Comparison of ENCODE assay signal across 26 mouse cellular contexts in the genomic region with DNA sequence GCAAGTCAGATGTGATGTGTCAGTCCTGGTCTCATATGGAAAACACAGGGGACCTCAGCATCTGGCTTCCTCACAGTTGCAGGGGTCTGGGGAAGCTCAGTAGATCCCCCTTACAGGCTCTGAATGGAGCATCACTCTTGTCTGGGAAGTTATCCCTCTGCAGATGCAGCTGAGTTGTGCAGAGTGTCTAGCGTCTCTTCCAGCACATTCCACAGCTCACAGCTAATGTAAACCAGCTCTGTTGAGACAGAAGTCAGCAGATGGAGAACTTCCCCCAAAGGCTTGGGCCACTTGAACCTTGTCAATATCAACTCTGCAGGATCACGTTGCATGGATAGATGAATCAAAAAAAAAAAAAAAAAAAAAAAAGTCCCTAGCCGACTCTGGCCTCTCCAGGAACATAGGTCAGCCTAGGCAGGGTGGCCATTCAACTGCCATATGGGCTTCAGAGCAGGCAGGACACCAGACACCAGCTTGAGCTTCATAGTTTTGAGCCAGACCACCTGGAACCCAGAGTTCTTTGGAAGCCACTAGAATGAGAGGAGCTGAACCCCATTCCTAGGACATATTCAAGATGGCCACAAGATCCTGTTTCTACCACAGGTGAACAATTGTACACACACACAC. TPM values are rescaled to one million over a fixed set of nuclear protein-coding genes. Genes with fewer than 3 reads are reported as not detected.
DNase-seq lines count a peak whose midpoint lies in the region; ATAC-seq and TF ChIP-seq lines count a peak whose summit lies in the region.
"Had no signal": no experiment of that assay in that cellular context is flagged by ENCODE, and none has a peak within 500 bp of the region (broad histone marks: within the 10 kb centered on the region; RNA-seq: fewer than 3 reads in every experiment).

No protein-coding gene starts in this region.

- H3K9ac ChIP-seq in intestine, embryonic 14.5 days (ENCODE audit: low read length), result no peak overlapping the region
- no peak overlapping the region for H3K9ac ChIP-seq in lung, postnatal 0 days (replicated peaks; ENCODE audit: low read depth)
- H3K9ac ChIP-seq in stomach, embryonic 15.5 days, result no peak overlapping the region
- no peak overlapping the region for H3K9ac ChIP-seq in midbrain, postnatal 0 days (replicated peaks; ENCODE audit: low read length, poor library complexity, severe bottlenecking)
- H3K9ac ChIP-seq: forebrain, embryonic 13.5 days; heart, embryonic 15.5 days; hindbrain, embryonic 15.5 days; liver, embryonic 12.5 days; midbrain, embryonic 13.5 days; neural tube, embryonic 15.5 days had no signal

- TF ChIP-seq EP300 in lung, postnatal 0 days (IDR thresholded peaks at IDR 0.05), result peak; percentile 38; the same call in 1 of the 2 replicates

- no peaks in the 10 kb centered on the region for H3K27me3 ChIP-seq in intestine, embryonic 14.5 days (replicated peaks; ENCODE audit: control insufficient read depth, insufficient read depth, low read length)
- H3K27me3 ChIP-seq in lung, postnatal 0 days (replicated peaks; ENCODE audit: insufficient read depth, low read length), result no peaks in the 10 kb centered on the region
- H3K27me3 ChIP-seq in stomach, embryonic 15.5 days (replicated peaks), result no peaks in the 10 kb centered on the region
- H3K27me3 ChIP-seq in midbrain, postnatal 0 days (ENCODE audit: insufficient read depth, low read length), result no peaks in the 10 kb centered on the region
- H3K27me3 ChIP-seq: forebrain, embryonic 13.5 days; heart, embryonic 15.5 days; hindbrain, embryonic 15.5 days; liver, embryonic 12.5 days; midbrain, embryonic 13.5 days; neural tube, embryonic 15.5 days; Patski had no signal

- no peaks in the 10 kb centered on the region for H3K36me3 ChIP-seq in intestine, embryonic 14.5 days (ENCODE audit: control insufficient read depth, insufficient read depth, low read length)
- H3K36me3 ChIP-seq in lung, postnatal 0 days (ENCODE audit: insufficient read depth, low read length), result no peaks in the 10 kb centered on the region
- H3K36me3 ChIP-seq in stomach, embryonic 15.5 days, result no peaks in the 10 kb centered on the region
- no peaks in the 10 kb centered on the region for H3K36me3 ChIP-seq in midbrain, postnatal 0 days (ENCODE audit: insufficient read depth, low read length)
- H3K36me3 ChIP-seq: heart, embryonic 15.5 days; hindbrain, embryonic 15.5 days; limb, embryonic 10.5 days; liver, embryonic 12.5 days; midbrain, embryonic 13.5 days; neural tube, embryonic 15.5 days had no signal

- peak; percentile 46 for DNase-seq in NIH3T3 (ENCODE audit: low read depth)
- no peak for DNase-seq in intestine, embryonic 14.5 days (ENCODE audit: low spot score)
- peak; percentile 66 for DNase-seq in lung, postnatal 0 days (ENCODE audit: low spot score)
- no peak for DNase-seq in midbrain, postnatal 0 days (ENCODE audit: low spot score)
- DNase-seq in gastrocnemius, postnatal 25 days, result no peak
- DNase-seq in left cerebral cortex, adult 18-20 months (ENCODE audit: low spot score in 2 of 2), result no peak
- DNase-seq: adrenal gland, adult 8-10 months; cerebellum, adult 11 months; cerebellum, postnatal 25 days; heart, adult 2 months; heart, postnatal 4 days; kidney, adult 18-20 months; kidney, postnatal 25 days; layer of hippocampus, adult 9-11 months; right cerebral cortex, postnatal 25 days had no signal

- no peak overlapping the region for H3K4me2 ChIP-seq in intestine, embryonic 14.5 days (ENCODE audit: low read length)
- no peak overlapping the region for H3K4me2 ChIP-seq in lung, postnatal 0 days (replicated peaks; ENCODE audit: low read depth, low read length)
- no peak overlapping the region for H3K4me2 ChIP-seq in stomach, embryonic 15.5 days
- H3K4me2 ChIP-seq in midbrain, postnatal 0 days (ENCODE audit: low read depth, low read length, poor library complexity, severe bottlenecking), result no peak overlapping the region
- H3K4me2 ChIP-seq: forebrain, embryonic 13.5 days; heart, embryonic 15.5 days; hindbrain, embryonic 15.5 days; liver, embryonic 12.5 days; midbrain, embryonic 13.5 days; neural tube, embryonic 15.5 days had no signal

- WGBS in intestine, embryonic 14.5 days, result 28% methylated on average over 3 of the region's 3 CpGs
- WGBS in lung, postnatal 0 days, result 38% methylated on average over 3 of the region's 3 CpGs
- WGBS in stomach, embryonic 15.5 days, result 45% methylated on average over 3 of the region's 3 CpGs
- 86% methylated on average over 3 of the region's 3 CpGs for WGBS in midbrain, postnatal 0 days

- H3K27ac ChIP-seq in intestine, embryonic 14.5 days (ENCODE audit: low read depth), result peak overlapping the region; percentile 81; the same call in 1 of the 2 replicates
- H3K27ac ChIP-seq in lung, postnatal 0 days (ENCODE audit: low read length), result no peak overlapping the region
- H3K27ac ChIP-seq in stomach, embryonic 15.5 days, result peak overlapping the region; percentile 79
- no peak overlapping the region for H3K27ac ChIP-seq in midbrain, postnatal 0 days (ENCODE audit: low read depth, low read length)
- H3K27ac ChIP-seq: forebrain, embryonic 13.5 days; heart, adult 2 months; heart, embryonic 15.5 days; hindbrain, embryonic 15.5 days; limb, embryonic 10.5 days; liver, embryonic 12.5 days; midbrain, embryonic 13.5 days; neural tube, embryonic 15.5 days had no signal

- H3K4me1 ChIP-seq in intestine, embryonic 14.5 days (replicated peaks; ENCODE audit: control insufficient read depth, insufficient read depth, low read length), result peaks cover 11% of the 10 kb centered on the region; the same call in 1 of the 2 replicates
- peaks cover 4% of the 10 kb centered on the region; the same call in 1 of the 2 replicates for H3K4me1 ChIP-seq in lung, postnatal 0 days (ENCODE audit: insufficient read depth, low read depth, low read length)
- no peaks in the 10 kb centered on the region for H3K4me1 ChIP-seq in stomach, embryonic 15.5 days
- no peaks in the 10 kb centered on the region for H3K4me1 ChIP-seq in midbrain, postnatal 0 days (ENCODE audit: insufficient read depth, low read length)
- H3K4me1 ChIP-seq: forebrain, embryonic 13.5 days; heart, embryonic 15.5 days; hindbrain, embryonic 15.5 days; limb, embryonic 10.5 days; liver, embryonic 12.5 days; midbrain, embryonic 13.5 days; neural tube, embryonic 15.5 days had no signal

- ATAC-seq in intestine, embryonic 14.5 days (replicated peaks; ENCODE audit: low FRiP score, low TSS enrichment, low read depth), result peak; percentile 77
- peak; percentile 68 for ATAC-seq in lung, postnatal 0 days
- peak; percentile 80; the same call in 1 of the 2 replicates for ATAC-seq in stomach, embryonic 15.5 days (ENCODE audit: insufficient read depth, low FRiP score, low read depth)
- ATAC-seq in midbrain, postnatal 0 days (ENCODE audit: low FRiP score), result no peak
- ATAC-seq: forebrain, embryonic 13.5 days; liver, embryonic 12.5 days; midbrain, embryonic 13.5 days; Patski had no signal

- H3K4me3 ChIP-seq in intestine, embryonic 14.5 days (ENCODE audit: low read depth, low read length), result no peak overlapping the region
- H3K4me3 ChIP-seq in lung, postnatal 0 days (ENCODE audit: low read depth, low read length), result no peak overlapping the region
- H3K4me3 ChIP-seq in stomach, embryonic 15.5 days (replicated peaks), result no peak overlapping the region
- no peak overlapping the region for H3K4me3 ChIP-seq in midbrain, postnatal 0 days (ENCODE audit: low read depth, low read length)
- H3K4me3 ChIP-seq: erythroblast, embryonic 14.5 days; forebrain, embryonic 13.5 days; heart, adult 2 months; heart, embryonic 15.5 days; hindbrain, embryonic 15.5 days; limb, embryonic 10.5 days; liver, embryonic 12.5 days; midbrain, embryonic 13.5 days; myocyte; neural tube, embryonic 15.5 days had no signal

- TF ChIP-seq CTCF in lung, postnatal 0 days (IDR thresholded peaks at IDR 0.05), result no peak
- TF ChIP-seq CTCF in midbrain, postnatal 0 days (IDR thresholded peaks at IDR 0.05), result no peak

- H3K9me3 ChIP-seq in intestine, embryonic 14.5 days (ENCODE audit: control insufficient read depth, low read length), result no peaks in the 10 kb centered on the region
- H3K9me3 ChIP-seq in lung, postnatal 0 days (ENCODE audit: low read length), result no peaks in the 10 kb centered on the region
- H3K9me3 ChIP-seq in stomach, embryonic 15.5 days, result no peaks in the 10 kb centered on the region
- no peaks in the 10 kb centered on the region for H3K9me3 ChIP-seq in midbrain, postnatal 0 days (ENCODE audit: low read length)
- H3K9me3 ChIP-seq: forebrain, embryonic 13.5 days; heart, embryonic 15.5 days; hindbrain, embryonic 15.5 days; limb, embryonic 10.5 days; liver, embryonic 12.5 days; midbrain, embryonic 13.5 days; neural tube, embryonic 15.5 days had no signal

RNA-seq across cellular contexts. Expression of gene Thbs2, which starts 56.6 kb away (rescaled TPM):
- 55.6 and 59.1 TPM in 2 replicates for polyA plus RNA-seq in intestine, embryonic 14.5 days (2014; fragmentation: Nextera tagmentation; extraction: Ambion mirVana)
- polyA plus RNA-seq in lung, postnatal 0 days (2015; fragmentation: Nextera tagmentation; extraction: Ambion mirVana), result 5.1 and 5.4 TPM in 2 replicates
- polyA plus RNA-seq in stomach, embryonic 15.5 days (2015; fragmentation: Nextera tagmentation; extraction: Ambion mirVana), result 35.0 and 35.2 TPM in 2 replicates
- 8.0 and 9.6 TPM in 2 replicates for total RNA-seq in midbrain, postnatal 0 days (2014; rRNA removed)
- polyA plus RNA-seq in midbrain, postnatal 0 days (2015; fragmentation: Nextera tagmentation; extraction: Ambion mirVana), result 3.6 and 4.2 TPM in 2 replicates
- 10 to 100 TPM; 10.5 to 12.9 TPM for total RNA-seq in gastrocnemius, postnatal 25 days (2021)
- total RNA-seq in left cerebral cortex, adult 18-20 months (2021), result 1 to 10 TPM; 4.6 to 5.6 TPM
- polyA plus RNA-seq: erythroblast, embryonic 14.5 days had no signal

Comparison
In these comparisons a context has a peak if more than half of its experiments do, and no peak if none do; other contexts are left out.
1. DNase-seq: peak in NIH3T3 (single experiment) and lung, postnatal 0 days (single experiment); none in intestine, embryonic 14.5 days (single experiment), midbrain, postnatal 0 days (single experiment), gastrocnemius, postnatal 25 days (single experiment) and left cerebral cortex, adult 18-20 months (0 of 2).
2. H3K27ac ChIP-seq: peak in intestine, embryonic 14.5 days (single experiment) and stomach, embryonic 15.5 days (single experiment); none in lung, postnatal 0 days (single experiment) and midbrain, postnatal 0 days (single experiment).